In genomic region chr9:66795464-66796324, GRCm38 (mm10) we compare ENCODE assay signal across 8 mouse cellular contexts. TPM values are rescaled to one million over a fixed set of nuclear protein-coding genes. Genes with fewer than 3 reads are reported as not detected.
DNase-seq lines count a peak whose midpoint lies in the region; ATAC-seq and TF ChIP-seq lines count a peak whose summit lies in the region.

Gene Aph1b, minus strand, starts transcription at chr9:66795490.

- WGBS in embryonic facial prominence, embryonic 14.5 days = under 1% methylated on average over 27 of the region's 42 CpGs
- under 1% methylated on average over 42 of the region's 42 CpGs for WGBS in heart, adult 2 months
- WGBS in limb, embryonic 13.5 days = under 1% methylated on average over 42 of the region's 42 CpGs
- under 1% methylated on average over 42 of the region's 42 CpGs for WGBS in midbrain, embryonic 16.5 days

- no peaks in the 10 kb centered on the region for H3K79me2 ChIP-seq in heart, adult 2 months (replicated peaks; ENCODE audit: control insufficient read depth, insufficient read depth, low read length)

- peak within 1 kb of the TSS; percentile 78 for H3K27ac ChIP-seq in embryonic facial prominence, embryonic 14.5 days (replicated peaks; ENCODE audit: low read depth, low read length)
- H3K27ac ChIP-seq in heart, adult 2 months = peak within 1 kb of the TSS; percentile 88
- peak within 1 kb of the TSS; percentile 87 for H3K27ac ChIP-seq in limb, embryonic 13.5 days
- peak within 1 kb of the TSS; percentile 89 for H3K27ac ChIP-seq in midbrain, embryonic 16.5 days (ENCODE audit: low read length)

- peak; percentile 74 for TF ChIP-seq POLR2A in heart, adult 2 months (IDR thresholded peaks at IDR 0.05; ENCODE audit: insufficient read depth, low read depth, low read length)

- peak; percentile 56; the same call in 1 of the 2 replicates for TF ChIP-seq EP300 in heart, adult 2 months (IDR thresholded peaks at IDR 0.05; ENCODE audit: insufficient read depth, low read depth, low read length)

- intact Hi-C loops in heart, adult 2 months (cut with DNase I) = loop anchor here (2.0 kb wide), 1 partner anchor 39 kb away; the partner anchor contains the start of gene Aph1c

- H3K9me3 ChIP-seq in embryonic facial prominence, embryonic 14.5 days (ENCODE audit: control insufficient read depth, low read length) = no peaks in the 10 kb centered on the region
- H3K9me3 ChIP-seq in limb, embryonic 13.5 days = no peaks in the 10 kb centered on the region
- H3K9me3 ChIP-seq in midbrain, embryonic 16.5 days (replicated peaks; ENCODE audit: control insufficient read depth, low read length, poor library complexity, severe bottlenecking) = no peaks in the 10 kb centered on the region

- ATAC-seq in embryonic facial prominence, embryonic 14.5 days (ENCODE audit: low read depth) = peak; percentile 98
- peak; percentile 98 for ATAC-seq in limb, embryonic 13.5 days (ENCODE audit: low FRiP score, low read depth)
- ATAC-seq in midbrain, embryonic 16.5 days = peak; percentile 98

- DNase-seq in 3T3-L1 (ENCODE audit: low read depth, low spot score) = peak; percentile 99
- DNase-seq in adrenal gland, postnatal 4 days (ENCODE audit: low spot score in 2 of 2) = peak; percentile 84 to 88
- peak; percentile 99 for DNase-seq in embryonic facial prominence, embryonic 14.5 days (ENCODE audit: low spot score)
- peak; percentile 97 to 98 for DNase-seq in heart, adult 2 months
- DNase-seq in kidney, adult 8-10 months = peak; percentile 98 to 99
- DNase-seq in spleen, postnatal 10 days (ENCODE audit: low spot score in 2 of 2) = peak; percentile 85 to 91

- H3K4me3 ChIP-seq in embryonic facial prominence, embryonic 14.5 days (ENCODE audit: low read depth, low read length) = peak within 1 kb of the TSS; percentile 66
- H3K4me3 ChIP-seq in heart, adult 2 months = peak within 1 kb of the TSS; percentile 75
- peak within 1 kb of the TSS; percentile 69 for H3K4me3 ChIP-seq in limb, embryonic 13.5 days
- peak within 1 kb of the TSS; percentile 83 for H3K4me3 ChIP-seq in midbrain, embryonic 16.5 days (ENCODE audit: low read depth, low read length)

- H3K27me3 ChIP-seq in embryonic facial prominence, embryonic 14.5 days (replicated peaks; ENCODE audit: control insufficient read depth, insufficient read depth, low read length) = no peaks in the 10 kb centered on the region
- no peaks in the 10 kb centered on the region for H3K27me3 ChIP-seq in heart, adult 2 months (ENCODE audit: control insufficient read depth, insufficient read depth, low read length)
- H3K27me3 ChIP-seq in limb, embryonic 13.5 days = no peaks in the 10 kb centered on the region
- H3K27me3 ChIP-seq in midbrain, embryonic 16.5 days (ENCODE audit: control insufficient read depth, insufficient read depth, low read depth, low read length) = no peaks in the 10 kb centered on the region

- peak within 1 kb of the TSS; percentile 82 for H3K4me2 ChIP-seq in embryonic facial prominence, embryonic 14.5 days (ENCODE audit: low read depth, low read length)
- H3K4me2 ChIP-seq in limb, embryonic 13.5 days (replicated peaks) = peak within 1 kb of the TSS; percentile 86
- H3K4me2 ChIP-seq in midbrain, embryonic 16.5 days (ENCODE audit: low read length) = peak within 1 kb of the TSS; percentile 75

- no peaks in the 10 kb centered on the region for H3K36me3 ChIP-seq in embryonic facial prominence, embryonic 14.5 days (ENCODE audit: control insufficient read depth, insufficient read depth, low read length)
- H3K36me3 ChIP-seq in heart, adult 2 months (ENCODE audit: control insufficient read depth, insufficient read depth, low read length) = no peaks in the 10 kb centered on the region
- no peaks in the 10 kb centered on the region for H3K36me3 ChIP-seq in limb, embryonic 13.5 days
- H3K36me3 ChIP-seq in midbrain, embryonic 16.5 days (ENCODE audit: control insufficient read depth, insufficient read depth, low read length) = no peaks in the 10 kb centered on the region

- peak within 1 kb of the TSS; percentile 77 for H3K9ac ChIP-seq in embryonic facial prominence, embryonic 14.5 days (ENCODE audit: low read depth, low read length)
- H3K9ac ChIP-seq in heart, adult 2 months (ENCODE audit: low read depth, low read length) = peak within 1 kb of the TSS; percentile 84
- peak within 1 kb of the TSS; percentile 80 for H3K9ac ChIP-seq in limb, embryonic 13.5 days
- peak within 1 kb of the TSS; percentile 90 for H3K9ac ChIP-seq in midbrain, embryonic 16.5 days (ENCODE audit: low read depth, low read length)

- 0 out of 2 replicates have a peak, but pooled peaks have one; percentile 2 for TF ChIP-seq CTCF in heart, adult 2 months (IDR thresholded peaks at IDR 0.05)

- H3K4me1 ChIP-seq in embryonic facial prominence, embryonic 14.5 days (ENCODE audit: control insufficient read depth, insufficient read depth, low read length) = peaks cover 7% of the 10 kb centered on the region
- H3K4me1 ChIP-seq in heart, adult 2 months (ENCODE audit: control insufficient read depth, insufficient read depth, low read length) = no peaks in the 10 kb centered on the region; the same call in 1 of the 2 replicates
- H3K4me1 ChIP-seq in limb, embryonic 13.5 days = peaks cover 12% of the 10 kb centered on the region
- H3K4me1 ChIP-seq in midbrain, embryonic 16.5 days (ENCODE audit: control insufficient read depth, insufficient read depth, low read length) = peaks cover 11% of the 10 kb centered on the region

RNA-seq across cellular contexts. Expression of gene Aph1b, which starts in this region (rescaled TPM):
- 1 to 10 TPM; 6.0 to 6.8 TPM for total RNA-seq in adrenal gland, postnatal 4 days (2021)
- polyA plus RNA-seq in embryonic facial prominence, embryonic 14.5 days (2014; fragmentation: Nextera tagmentation; extraction: Ambion mirVana) = 11.0 and 11.7 TPM in 2 replicates
- 1 to 10 TPM; 4.3 to 5.2 TPM for total RNA-seq in heart, adult 2 months (2021)
- 2.3 and 5.4 TPM in 2 replicates for polyA plus RNA-seq in heart, adult 2 months (2012; rRNA removed)
- 10.7 and 10.8 TPM in 2 replicates for polyA plus RNA-seq in limb, embryonic 13.5 days (2015; fragmentation: Nextera tagmentation; extraction: Ambion mirVana)
- 21.5 and 23.8 TPM in 2 replicates for polyA plus RNA-seq in midbrain, embryonic 16.5 days (2015; fragmentation: Nextera tagmentation; extraction: Ambion mirVana)

Comparison
In these comparisons a context has a peak if more than half of its experiments do, and no peak if none do; other contexts are left out.
1. Peak in every context shown above with its lines: DNase-seq, ATAC-seq, H3K4me3 ChIP-seq and H3K27ac ChIP-seq.